Mouse (Mus musculus) heart, embryonic 10.5 days (tissue): ENCODE measurements around the gene Mmgt2. TPM values are rescaled to one million over a fixed set of nuclear protein-coding genes. Genes with fewer than 3 reads are reported as not detected.

Source experiments
- DNase-seq: peaks from one replicate; pipeline ENCODE4 v3.0.0-alpha.2; 2017; ENCODE audit warnings: low spot score
- H3K27ac ChIP-seq: fragments of 300-500 bp; sonication (generic); 2 replicates; pipeline ENCODE4 v1.5.1; 2016; ENCODE audit warnings: mild to moderate bottlenecking
- H3K27me3 ChIP-seq: fragments of 300-500 bp; sonication (generic); 2 replicates; pipeline ENCODE4 v1.6.1; 2016; ENCODE audit warnings: mild to moderate bottlenecking; ENCODE audit not compliant: poor library complexity, insufficient read depth, severe bottlenecking
- H3K36me3 ChIP-seq: fragments of 300-500 bp; sonication (generic); 2 replicates; pipeline ENCODE4 v1.6.1; 2016; ENCODE audit warnings: mild to moderate bottlenecking, moderate library complexity
- H3K4me1 ChIP-seq: fragments of 300-500 bp; sonication (generic); 2 replicates; pipeline ENCODE4 v1.6.1; 2016; ENCODE audit warnings: mild to moderate bottlenecking
- H3K4me3 ChIP-seq: fragments of 300-500 bp; sonication (generic); 2 replicates; pipeline ENCODE4 v1.5.1; 2016; ENCODE audit warnings: mild to moderate bottlenecking, moderate library complexity
- H3K9me3 ChIP-seq: fragments of 300-500 bp; sonication (generic); 2 replicates; pipeline ENCODE4 v1.6.1; 2016; ENCODE audit warnings: mild to moderate bottlenecking, moderate library complexity
- WGBS: fragments of 180-500 bp; shearing (Covaris S2); methylation state at CpG from one replicate; pipeline ENCODE4 v1.1.7; 2016; 5-methylcytosine and 5-hydroxymethylcytosine counted together
- polyA plus RNA-seq: library from polyadenylated mRNA; unstranded; fragments of >200 nt; fragmentation: Nextera tagmentation; extraction: Ambion mirVana; gene quantifications from 2 replicates; pipeline ENCODE4 v1.2.1, GENCODE M21; 2016

Mmgt2 gene
- polyA plus RNA-seq, 1 experiment from 2014 or later = 40.5 TPM

DNA sequence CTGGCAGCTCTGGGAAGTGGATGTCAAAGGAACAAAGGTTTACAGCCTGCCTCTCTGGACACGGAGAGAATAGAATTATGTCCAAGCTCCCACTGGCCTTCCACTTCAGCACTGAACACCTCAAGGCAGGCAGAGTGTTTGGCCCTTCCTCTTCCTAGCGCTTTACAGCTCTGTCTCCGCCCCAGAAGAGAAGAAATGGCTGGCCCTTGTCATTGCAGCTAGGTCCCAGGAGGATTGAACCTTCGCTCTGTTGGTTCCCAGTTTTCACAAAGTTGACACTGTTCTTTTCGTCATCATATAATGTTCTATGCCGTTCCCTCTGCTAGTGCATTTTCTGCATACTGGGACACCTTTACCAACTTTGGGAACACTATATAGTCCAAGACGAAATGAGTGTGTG is 59.8 kb downstream of the Mmgt2 start:
- peaks cover 21% of the 10 kb centered on the region for H3K4me1 ChIP-seq
- H3K4me3 ChIP-seq = no peak overlapping the region
- no peak overlapping the region for H3K27ac ChIP-seq

DNA sequence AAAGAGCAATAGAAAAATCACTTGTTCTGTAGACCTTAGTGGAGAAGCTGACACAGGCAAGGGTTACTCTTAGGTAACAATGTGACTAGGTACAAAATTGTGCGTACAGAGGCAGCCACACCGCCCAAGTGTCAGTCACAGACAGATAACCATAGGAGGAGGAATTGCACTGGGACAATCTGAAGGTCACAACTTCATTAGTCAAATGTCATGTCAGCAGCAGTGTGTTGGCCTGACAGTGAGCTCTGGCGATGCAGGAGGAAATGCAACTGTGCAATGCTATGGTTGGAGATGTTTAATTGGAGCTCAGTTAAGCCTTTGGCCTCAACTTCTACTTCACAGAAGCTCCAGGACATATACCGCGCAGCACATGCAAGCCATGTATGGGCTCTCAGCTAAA is 62.2 kb downstream of the Mmgt2 start:
- DNase-seq = no peak
- H3K27me3 ChIP-seq = no peaks in the 10 kb centered on the region
- no peak overlapping the region for H3K4me3 ChIP-seq
- WGBS = 67% methylated on average over 5 of the region's 5 CpGs
- H3K36me3 ChIP-seq = peaks cover 25% of the 10 kb centered on the region
- peak overlapping the region; percentile 36; the same call in 1 of the 2 replicates for H3K27ac ChIP-seq
- H3K4me1 ChIP-seq = peaks cover 21% of the 10 kb centered on the region
- H3K9me3 ChIP-seq = no peaks in the 10 kb centered on the region

More for the DNA sequence above, 59.8 kb downstream of the Mmgt2 start:
- no peaks in the 10 kb centered on the region for H3K9me3 ChIP-seq
- 69% methylated on average over 7 of the region's 7 CpGs for WGBS
- no peak for DNase-seq
- no peaks in the 10 kb centered on the region for H3K27me3 ChIP-seq
- H3K36me3 ChIP-seq = 0 out of 2 replicates have a peak, but pooled peaks cover 8% of the 10 kb centered on the region

Other genes starting within 250 kb of the Mmgt2 start
- 14.1 and 15.4 TPM in 2 replicates for gene Pigl, start 190.2 kb upstream of the Mmgt2 start, polyA plus RNA-seq
- gene Ncor1, start 190.1 kb upstream of the Mmgt2 start, polyA plus RNA-seq = 114 and 134 TPM in 2 replicates
- 11.6 and 15.0 TPM in 2 replicates for gene Cenpv, start 109.4 kb upstream of the Mmgt2 start, polyA plus RNA-seq
- gene Ubb, start 97.5 kb upstream of the Mmgt2 start, polyA plus RNA-seq = 2,741 and 3,131 TPM in 2 replicates
- 4.2 and 5.9 TPM in 2 replicates for gene Trpv2, start 74.2 kb upstream of the Mmgt2 start, polyA plus RNA-seq
- 14.9 and 17.2 TPM in 2 replicates for gene Lrrc75a, start 141 bp upstream of the Mmgt2 start, polyA plus RNA-seq
- gene Zfp287, start 83.2 kb downstream of the Mmgt2 start, polyA plus RNA-seq = 6.7 and 8.0 TPM in 2 replicates
- gene Gm10428, start 104.4 kb downstream of the Mmgt2 start, polyA plus RNA-seq = not detected in 2 replicates
- gene Zfp286, start 140.8 kb downstream of the Mmgt2 start, polyA plus RNA-seq = 10.8 and 14.9 TPM in 2 replicates
- 3.7 and 4.9 TPM in 2 replicates for gene Trim16, start 171.6 kb downstream of the Mmgt2 start, polyA plus RNA-seq
- gene Fbxw10, start 198.4 kb downstream of the Mmgt2 start, polyA plus RNA-seq = 0.34 TPM in 1 of 2 replicates, not detected in the other
- 55.6 and 61.8 TPM in 2 replicates for gene Tvp23b, start 230.8 kb downstream of the Mmgt2 start, polyA plus RNA-seq